Mouse (Mus musculus): ENCODE measurements at regions not wholly inside any gene's neighbourhood (a gene's known extent, or its start where the extent isn't known, plus 50 kb on each side); places are given as distances from the start of the nearest gene placed in this dataset.

- TF ChIP-seq CTCF (conservative IDR thresholded peaks at IDR 0.05; ENCODE audit: insufficient read depth, insufficient read length, low read depth, low read length) (no peak), POLR2A (IDR thresholded peaks at IDR 0.05; ENCODE audit: low read depth, low read length) (no peak)
Measured at GRCm38 (mm10) chr5:33512253-33512884, 78.6 kb upstream of the Nkx1-1 start.

Data from kidney, adult 2 months (tissue).